Mouse (Mus musculus): ENCODE data around the gene Atp1b1.

GRCm38 (mm10) chr1:164392176-164392575 is 66.0 kb downstream of the Atp1b1 start:
- TF ChIP-seq POLR2A (IDR thresholded peaks at IDR 0.05; ENCODE audit: borderline replicate concordance, low read depth, low read length), result no peak
- no peak for TF ChIP-seq CTCF (IDR thresholded peaks at IDR 0.05; ENCODE audit: low read depth, low read length)
